Mouse (Mus musculus) lung, embryonic 16.5 days (tissue): ENCODE data around the gene Zg16. TPM values are rescaled to one million over a fixed set of nuclear protein-coding genes. Genes with fewer than 3 reads are reported as not detected.

ENCODE experiments used
- ATAC-seq: fragments of 200-750 bp; cut with Nextera tagmentation; 2 replicates; pipeline ENCODE4 v1.8.0; 2017; ENCODE audit warnings: low read depth, mild to moderate bottlenecking, moderate library complexity
- H3K27ac ChIP-seq: fragments of 300-500 bp; sonication (generic); 2 replicates; pipeline ENCODE4 v1.5.1; 2014; ENCODE audit warnings: mild to moderate bottlenecking, control low read depth, low read length
- H3K27me3 ChIP-seq: fragments of 300-500 bp; sonication (generic); 2 replicates; pipeline ENCODE4 v1.6.1; 2014; ENCODE audit warnings: low read depth, low read length, mixed read lengths; ENCODE audit not compliant: control insufficient read depth, insufficient read depth
- H3K36me3 ChIP-seq: fragments of 300-500 bp; sonication (generic); 2 replicates; pipeline ENCODE4 v1.6.1; 2014; ENCODE audit warnings: low read length; ENCODE audit not compliant: control insufficient read depth, insufficient read depth
- H3K4me1 ChIP-seq: fragments of 300-500 bp; sonication (generic); replicated peaks from 2 replicates; pipeline ENCODE4 v1.6.1; 2014; ENCODE audit warnings: low read length, mixed read lengths; ENCODE audit not compliant: control insufficient read depth, insufficient read depth
- H3K4me2 ChIP-seq: fragments of 300-500 bp; sonication (generic); 2 replicates; pipeline ENCODE4 v1.6.1; 2014; ENCODE audit warnings: low read depth, low read length, control low read depth
- H3K4me3 ChIP-seq: fragments of 300-500 bp; sonication (generic); 2 replicates; pipeline ENCODE4 v1.5.1; 2014; ENCODE audit warnings: mild to moderate bottlenecking, low read length, control low read depth
- H3K9ac ChIP-seq: fragments of 300-500 bp; sonication (generic); 2 replicates; pipeline ENCODE4 v1.6.1; 2014; ENCODE audit warnings: low read length, control low read depth
- H3K9me3 ChIP-seq: fragments of 300-500 bp; sonication (generic); 2 replicates; pipeline ENCODE4 v1.6.1; 2016; ENCODE audit warnings: low read length; ENCODE audit not compliant: control insufficient read depth
- WGBS: fragments of 180-500 bp; shearing (Covaris S2); extraction: QIAGEN DNeasy Blood & Tissue Kit; methylation state at CpG from one replicate; pipeline ENCODE4 v1.1.7; 2014; 5-methylcytosine and 5-hydroxymethylcytosine counted together
- polyA plus RNA-seq: library from polyadenylated mRNA; unstranded; fragments of >200 nt; fragmentation: Nextera tagmentation; extraction: Ambion mirVana; gene quantifications from 2 replicates; pipeline ENCODE4 v1.2.1, GENCODE M21; 2015

The Zg16 gene
- polyA plus RNA-seq, 1 experiment from 2014 or later = not detected

GRCm38 (mm10) chr7:127117948-127118347 lies 30.8 kb upstream of the Zg16 start:
- ATAC-seq = no peak
- Histone ChIP-seq H3K9ac (no peak overlapping the region), H3K27me3 (peaks cover 18% of the 10 kb centered on the region), H3K4me2 (no peak overlapping the region), H3K4me3 (no peak overlapping the region), H3K4me1 (peaks cover 7% of the 10 kb centered on the region), H3K9me3 (no peaks in the 10 kb centered on the region), H3K27ac (no peak overlapping the region), H3K36me3 (no peaks in the 10 kb centered on the region)
- WGBS = 27% methylated on average over 5 of the region's 5 CpGs

DNA sequence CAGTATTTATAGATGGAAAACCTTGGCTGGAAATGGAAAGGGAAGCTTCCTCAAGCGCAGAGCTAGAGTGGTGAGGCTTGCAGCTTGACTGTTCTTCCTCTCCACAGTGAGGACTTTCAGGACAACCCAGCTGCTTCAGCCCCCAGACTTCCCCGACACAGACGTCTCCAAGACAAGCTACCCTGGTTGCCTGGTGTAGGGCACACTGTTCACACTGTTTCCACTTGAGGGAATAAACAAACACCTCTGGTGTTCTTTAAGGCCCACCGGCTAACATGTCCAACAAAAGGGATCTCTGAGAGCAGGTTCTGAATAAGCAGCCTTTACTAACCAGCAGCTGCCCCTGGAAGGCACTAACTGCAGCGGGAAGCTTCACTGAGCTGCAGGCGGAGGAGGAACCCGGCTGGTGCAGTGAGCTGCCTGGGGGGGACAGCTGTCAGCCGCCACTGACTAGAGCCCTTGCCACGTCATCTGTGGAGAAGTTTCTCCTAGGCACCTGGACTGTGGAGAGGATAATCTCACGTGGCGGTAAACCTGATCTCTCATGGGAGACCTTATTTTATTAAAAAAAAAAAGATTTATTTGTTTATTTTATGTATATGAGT lies 29.3 kb upstream of the Zg16 start:
- WGBS = 49% methylated on average over 11 of the region's 11 CpGs
- peaks cover 12% of the 10 kb centered on the region for H3K27me3 ChIP-seq
- peaks cover 8% of the 10 kb centered on the region for H3K4me1 ChIP-seq
- H3K9ac ChIP-seq = no peak overlapping the region
- H3K27ac ChIP-seq = no peak overlapping the region
- H3K4me2 ChIP-seq = no peak overlapping the region
- no peaks in the 10 kb centered on the region for H3K36me3 ChIP-seq
- ATAC-seq = no peak
- H3K9me3 ChIP-seq = no peaks in the 10 kb centered on the region
- no peak overlapping the region for H3K4me3 ChIP-seq

DNA sequence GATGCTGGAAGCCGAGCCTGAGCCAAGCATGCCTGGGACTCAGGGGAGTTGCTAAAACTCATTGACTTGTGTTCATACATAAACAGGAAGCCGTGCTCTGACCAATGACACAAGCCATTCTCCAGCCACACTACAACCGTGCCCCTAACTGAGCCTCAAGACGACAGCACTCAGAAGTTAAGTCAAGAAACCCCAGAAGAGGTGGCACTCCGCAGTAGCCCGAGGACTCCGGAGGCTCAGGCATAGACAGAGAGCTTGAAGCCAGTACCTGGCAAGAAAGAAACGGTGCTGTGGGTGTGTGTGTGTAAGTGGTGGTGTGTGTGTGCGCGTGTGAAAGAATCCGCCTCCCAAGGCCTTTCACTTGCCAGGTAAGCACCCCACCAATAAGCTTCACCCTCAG lies 27.8 kb upstream of the Zg16 start:
- no peak overlapping the region for H3K9ac ChIP-seq
- no peak overlapping the region for H3K4me2 ChIP-seq
- no peaks in the 10 kb centered on the region for H3K36me3 ChIP-seq
- no peaks in the 10 kb centered on the region; the same call in 1 of the 2 replicates for H3K27me3 ChIP-seq
- no peak overlapping the region for H3K27ac ChIP-seq
- 62% methylated on average over 11 of the region's 11 CpGs for WGBS
- ATAC-seq = no peak
- H3K9me3 ChIP-seq = no peaks in the 10 kb centered on the region
- peaks cover 8% of the 10 kb centered on the region for H3K4me1 ChIP-seq
- H3K4me3 ChIP-seq = no peak overlapping the region

GRCm38 (mm10) chr7:127113614-127114259 lies 26.6 kb upstream of the Zg16 start:
- WGBS = 39% methylated on average over 12 of the region's 12 CpGs
- no peak overlapping the region for H3K27ac ChIP-seq
- no peaks in the 10 kb centered on the region for H3K9me3 ChIP-seq
- peaks cover 8% of the 10 kb centered on the region for H3K4me1 ChIP-seq
- H3K9ac ChIP-seq = peak overlapping the region; percentile 26; the same call in 1 of the 2 replicates
- H3K4me3 ChIP-seq = no peak overlapping the region
- no peaks in the 10 kb centered on the region for H3K27me3 ChIP-seq
- H3K4me2 ChIP-seq = no peak overlapping the region
- H3K36me3 ChIP-seq = no peaks in the 10 kb centered on the region
- ATAC-seq = no peak

DNA sequence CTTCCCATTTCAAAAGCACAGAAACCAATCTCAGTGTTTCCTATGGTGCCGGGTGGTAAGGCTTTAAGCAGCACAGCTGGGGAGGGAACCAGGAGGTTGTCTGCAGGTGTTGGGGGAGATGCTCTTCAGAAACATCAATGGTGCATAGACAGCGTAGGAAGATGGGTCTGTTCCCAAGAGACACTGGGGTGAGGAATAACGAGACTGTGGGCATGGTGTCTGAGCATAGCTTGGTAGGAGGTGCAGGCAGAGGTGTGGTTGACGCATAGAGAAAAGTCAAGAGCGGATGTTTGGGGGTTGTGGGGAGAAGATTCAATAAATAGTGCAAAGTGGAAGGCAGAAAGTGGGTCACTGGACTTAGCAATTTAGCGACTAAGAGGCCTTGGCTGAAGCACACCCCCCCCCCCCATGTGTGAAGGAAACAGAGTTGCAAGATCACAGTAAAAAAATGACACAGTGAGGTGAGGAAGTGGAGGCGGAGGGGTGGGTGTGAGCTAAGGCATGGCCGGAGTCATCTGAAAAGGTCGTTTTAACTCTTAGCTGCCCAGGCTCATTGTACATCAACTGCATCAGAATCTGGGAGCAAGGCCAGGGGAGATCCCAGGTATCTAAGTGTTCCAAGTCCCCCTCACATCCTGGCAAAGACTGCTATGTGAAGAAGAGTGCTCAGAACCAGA lies 25.9 kb upstream of the Zg16 start:
- WGBS = 24% methylated on average over 9 of the region's 9 CpGs
- no peaks in the 10 kb centered on the region for H3K27me3 ChIP-seq
- no peaks in the 10 kb centered on the region for H3K36me3 ChIP-seq
- no peaks in the 10 kb centered on the region for H3K9me3 ChIP-seq
- H3K4me1 ChIP-seq = peaks cover 8% of the 10 kb centered on the region
- H3K27ac ChIP-seq = no peak overlapping the region
- H3K4me3 ChIP-seq = no peak overlapping the region
- ATAC-seq = no peak
- H3K9ac ChIP-seq = no peak overlapping the region
- H3K4me2 ChIP-seq = no peak overlapping the region

DNA sequence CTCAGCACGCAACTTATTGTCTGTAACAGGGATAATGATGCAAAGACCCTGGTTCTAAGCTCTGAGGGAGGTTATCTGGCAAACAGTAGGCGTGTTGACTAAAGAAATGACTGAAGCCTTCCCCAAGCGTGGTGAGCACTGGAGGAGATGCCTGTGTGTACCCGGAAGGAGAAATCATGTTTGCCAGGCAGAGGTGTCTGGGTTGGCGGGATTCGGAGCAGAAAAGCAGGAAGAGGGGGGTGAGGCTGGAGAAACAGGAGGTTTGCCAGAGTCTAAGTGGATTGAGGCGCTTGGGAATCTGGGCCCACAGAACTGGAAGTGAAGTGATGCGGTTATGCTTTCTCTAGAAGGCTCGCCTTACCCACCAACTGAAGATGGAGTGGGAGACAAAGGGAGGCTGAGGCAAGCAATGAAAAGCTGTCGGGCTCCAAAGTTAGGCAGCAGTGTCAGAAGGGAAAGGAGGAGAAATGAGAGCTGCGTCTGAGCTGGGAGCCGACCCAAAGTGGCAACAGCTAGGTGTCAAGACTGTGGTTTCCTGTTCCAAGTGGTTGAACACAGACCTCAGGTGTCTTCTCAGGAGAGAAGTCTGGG lies 25.2 kb upstream of the Zg16 start:
- no peak overlapping the region for H3K27ac ChIP-seq
- no peaks in the 10 kb centered on the region for H3K9me3 ChIP-seq
- H3K9ac ChIP-seq = no peak overlapping the region
- 59% methylated on average over 12 of the region's 12 CpGs for WGBS
- no peaks in the 10 kb centered on the region for H3K36me3 ChIP-seq
- H3K4me1 ChIP-seq = peaks cover 8% of the 10 kb centered on the region
- no peaks in the 10 kb centered on the region for H3K27me3 ChIP-seq
- no peak for ATAC-seq
- H3K4me3 ChIP-seq = no peak overlapping the region
- H3K4me2 ChIP-seq = no peak overlapping the region

- Histone ChIP-seq H3K4me2 (no peak overlapping the region), H3K9ac (no peak overlapping the region), H3K27me3 (no peaks in the 10 kb centered on the region), H3K4me3 (no peak overlapping the region), H3K9me3 (no peaks in the 10 kb centered on the region), H3K27ac (no peak overlapping the region), H3K36me3 (no peaks in the 10 kb centered on the region), H3K4me1 (peaks cover 8% of the 10 kb centered on the region)
- 0 out of 2 replicates have a peak, but pooled peaks have one; percentile 18 for ATAC-seq
- 32% methylated on average over 6 of the region's 6 CpGs for WGBS
Observed at GRCm38 (mm10) chr7:127111461-127111860, 24.3 kb upstream of the Zg16 start.

DNA sequence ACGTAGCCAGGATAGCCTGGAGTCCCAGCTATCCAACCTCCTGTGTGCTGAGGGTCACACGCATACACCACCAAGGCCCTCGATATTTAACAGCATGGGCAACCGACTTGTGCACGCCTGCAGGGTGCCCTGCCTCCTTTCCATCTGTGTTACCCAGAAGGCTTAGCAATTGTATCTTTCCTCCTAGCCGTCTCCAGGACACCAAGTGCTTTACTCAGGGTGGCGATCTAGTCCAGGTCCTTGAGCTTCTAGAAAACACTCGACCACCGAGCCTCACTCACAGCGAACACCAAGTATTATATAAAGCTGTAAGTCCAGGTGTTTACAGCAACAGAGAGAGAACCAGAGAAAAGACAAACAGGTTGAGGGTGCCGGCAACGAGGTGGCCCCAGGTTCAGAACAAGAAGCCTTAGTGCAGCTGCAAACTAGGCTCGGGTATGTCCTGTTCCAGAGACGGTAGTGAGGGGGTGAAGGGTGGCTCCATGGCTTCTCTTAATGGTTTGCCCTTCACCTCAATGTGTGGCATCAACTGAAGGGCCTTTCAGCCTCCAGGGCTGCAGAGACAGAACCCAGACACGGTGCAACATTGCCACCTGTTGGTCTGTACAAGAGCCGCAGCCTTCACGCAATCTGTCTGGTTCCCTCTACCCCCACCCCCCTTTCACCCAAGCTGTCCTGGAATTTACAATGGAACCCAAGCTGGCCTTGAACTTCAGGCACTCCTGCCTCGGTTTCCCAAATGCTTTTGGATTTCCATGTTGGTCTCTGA lies 23.3 kb upstream of the Zg16 start:
- WGBS = 31% methylated on average over 18 of the region's 18 CpGs
- Histone ChIP-seq H3K9me3 (no peaks in the 10 kb centered on the region), H3K4me3 (no peak overlapping the region), H3K4me2 (no peak overlapping the region), H3K36me3 (no peaks in the 10 kb centered on the region), H3K27ac (no peak overlapping the region), H3K4me1 (peaks cover 8% of the 10 kb centered on the region), H3K9ac (no peak overlapping the region), H3K27me3 (no peaks in the 10 kb centered on the region)
- peak; percentile 74; the same call in 1 of the 2 replicates for ATAC-seq
